Mouse (Mus musculus) stomach, postnatal 0 days (tissue): ENCODE measurements around the gene Cdh1. TPM values are rescaled to one million over a fixed set of nuclear protein-coding genes. Genes with fewer than 3 reads are reported as not detected.
"Not testable (repeated sequence)": the region's sequence is repeated elsewhere in the genome, so short reads cannot be mapped to it uniquely, and the experiment has no call there.

Experiments
- ATAC-seq: fragments of 200-750 bp; cut with Nextera tagmentation; 2 replicates; pipeline ENCODE4 v1.8.0; 2017; ENCODE audit not compliant: low FRiP score, low TSS enrichment
- DNase-seq: peaks from one replicate; pipeline ENCODE4 v3.0.0-alpha.2; 2016; ENCODE audit warnings: low spot score
- H3K27ac ChIP-seq: fragments of 300-500 bp; sonication (generic); replicated peaks from 2 replicates; pipeline ENCODE4 v1.5.1; 2014; ENCODE audit warnings: mild to moderate bottlenecking, control low read depth
- H3K27me3 ChIP-seq: fragments of 300-500 bp; sonication (generic); 2 replicates; pipeline ENCODE4 v1.6.1; 2014; ENCODE audit warnings: low read length; ENCODE audit not compliant: control insufficient read depth, insufficient read depth
- H3K36me3 ChIP-seq: fragments of 300-500 bp; sonication (generic); 2 replicates; pipeline ENCODE4 v1.6.1; 2014; ENCODE audit warnings: low read length, mixed read lengths; ENCODE audit not compliant: control insufficient read depth, insufficient read depth
- H3K4me1 ChIP-seq: fragments of 300-500 bp; sonication (generic); replicated peaks from 2 replicates; pipeline ENCODE4 v1.6.1; 2014; ENCODE audit warnings: antibody characterized with exemption; ENCODE audit not compliant: control insufficient read depth, insufficient read depth
- H3K4me2 ChIP-seq: fragments of 300-500 bp; sonication (generic); replicated peaks from 2 replicates; pipeline ENCODE4 v1.6.1; 2014; ENCODE audit warnings: low read depth, mild to moderate bottlenecking, control low read depth, moderate library complexity
- H3K4me3 ChIP-seq: fragments of 300-500 bp; sonication (generic); 2 replicates; pipeline ENCODE4 v1.5.1; 2014; ENCODE audit warnings: low read depth, low read length, control low read depth
- H3K9ac ChIP-seq: fragments of 300-500 bp; sonication (generic); 2 replicates; pipeline ENCODE4 v1.6.1; 2014; ENCODE audit warnings: mild to moderate bottlenecking, low read length, control low read depth, mixed read lengths
- H3K9me3 ChIP-seq: fragments of 300-500 bp; sonication (generic); 2 replicates; pipeline ENCODE4 v1.6.1; 2016; ENCODE audit warnings: low read length; ENCODE audit not compliant: control insufficient read depth
- CTCF ChIP-seq: IDR thresholded peaks from 2 replicates; pipeline ENCODE4 v1.5.1; 2016; ENCODE audit warnings: antibody characterized with exemption, low read depth, mild to moderate bottlenecking, moderate library complexity
- EP300 ChIP-seq: optimal IDR thresholded peaks from 2 replicates; pipeline ENCODE3; 2016; ENCODE audit warnings: antibody characterized with exemption
- WGBS: fragments of 180-500 bp; shearing (Covaris S2); extraction: QIAGEN DNeasy Blood & Tissue Kit; methylation state at CpG from one replicate; pipeline ENCODE4 v1.1.7; 2014; 5-methylcytosine and 5-hydroxymethylcytosine counted together
- polyA plus RNA-seq: library from polyadenylated mRNA; unstranded; fragments of >200 nt; fragmentation: Nextera tagmentation; extraction: Ambion mirVana; gene quantifications from 2 replicates; pipeline ENCODE4 v1.2.1, GENCODE M21; 2015

The Cdh1 gene
- polyA plus RNA-seq, 1 experiment from 2014 or later: 118 TPM

DNA sequence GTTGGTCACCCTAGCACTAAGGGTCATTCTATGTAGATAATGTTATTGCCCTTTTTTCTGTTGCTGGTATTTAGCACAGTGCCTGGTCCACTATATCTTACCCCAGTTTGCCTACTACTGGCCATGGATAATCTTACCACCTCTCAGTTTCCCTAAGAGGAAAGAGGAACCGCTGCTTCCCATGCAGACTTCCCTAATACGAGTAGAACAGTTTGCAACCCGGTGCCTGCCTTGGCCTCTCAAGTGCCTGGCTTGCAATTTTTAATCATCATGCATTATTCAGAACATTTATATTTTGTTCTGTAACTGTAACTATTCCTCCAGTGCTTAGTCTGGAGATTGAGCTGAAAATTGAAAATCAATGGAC is 17.5 kb upstream of the Cdh1 start:
- no peak for ATAC-seq
- 86% methylated on average over 3 of the region's 3 CpGs for WGBS
- no peaks in the 10 kb centered on the region for H3K9me3 ChIP-seq
- H3K4me1 ChIP-seq: no peaks in the 10 kb centered on the region
- peak overlapping the region; percentile 41; the same call in 1 of the 2 replicates for H3K27ac ChIP-seq
- no peak overlapping the region for H3K9ac ChIP-seq
- no peak for TF ChIP-seq EP300
- no peak for TF ChIP-seq CTCF
- H3K36me3 ChIP-seq: no peaks in the 10 kb centered on the region
- no peak overlapping the region for H3K4me3 ChIP-seq
- H3K27me3 ChIP-seq: no peaks in the 10 kb centered on the region
- DNase-seq: no peak
- no peak overlapping the region for H3K4me2 ChIP-seq

- Histone ChIP-seq H3K4me1 (no peaks in the 10 kb centered on the region), H3K9me3 (no peaks in the 10 kb centered on the region), H3K36me3 (no peaks in the 10 kb centered on the region), H3K4me3 (no peak overlapping the region), H3K27me3 (no peaks in the 10 kb centered on the region), H3K4me2 (no peak overlapping the region), H3K9ac (no peak overlapping the region), H3K27ac (no peak overlapping the region)
- TF ChIP-seq CTCF (no peak), EP300 (no peak)
- WGBS: 44% methylated on average over 8 of the region's 8 CpGs
- DNase-seq: no peak
- ATAC-seq: no peak
Observed at GRCm38 (mm10) chr8:106586896-106587295, 16.3 kb upstream of the Cdh1 start.

GRCm38 (mm10) chr8:106588443-106589431 is 14.4 kb upstream of the Cdh1 start:
- Histone ChIP-seq H3K4me1 (no peaks in the 10 kb centered on the region), H3K4me2 (no peak overlapping the region), H3K36me3 (no peaks in the 10 kb centered on the region), H3K27me3 (no peaks in the 10 kb centered on the region), H3K4me3 (no peak overlapping the region), H3K27ac (0 out of 2 replicates have a peak overlapping the region, but pooled peaks have one; percentile 35), H3K9ac (no peak overlapping the region), H3K9me3 (no peaks in the 10 kb centered on the region)
- TF ChIP-seq CTCF: no peak
- TF ChIP-seq EP300: no peak
- 32% methylated on average over 3 of the region's 3 CpGs for WGBS
- peak; percentile 89 for ATAC-seq
- DNase-seq: peak; percentile 52

DNA sequence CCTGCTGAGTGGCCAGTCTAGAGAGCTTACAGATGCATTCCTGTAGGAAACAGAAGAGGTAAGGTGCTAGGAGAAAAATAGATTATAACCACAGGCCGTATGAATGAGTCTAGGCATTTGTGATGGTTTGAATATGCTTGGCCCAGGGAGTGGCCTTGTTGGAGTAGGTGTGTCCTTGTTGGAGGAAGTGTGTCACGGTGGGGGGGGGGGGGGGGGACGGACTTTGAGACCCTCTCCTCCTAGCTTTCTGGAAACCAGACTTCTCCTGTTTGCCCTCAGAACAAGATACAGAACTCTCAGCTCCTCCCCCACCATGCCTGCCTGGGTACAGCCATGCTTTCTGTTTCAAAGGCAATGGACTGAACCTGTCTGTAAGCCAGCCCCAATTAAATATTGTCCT is 10.7 kb upstream of the Cdh1 start:
- H3K27me3 ChIP-seq: no peaks in the 10 kb centered on the region
- H3K9ac ChIP-seq: no peak overlapping the region
- ATAC-seq (peak; percentile 18; the same call in 1 of the 2 replicates), DNase-seq (peak; percentile 72)
- H3K27ac ChIP-seq: no peak overlapping the region
- H3K9me3 ChIP-seq: no peaks in the 10 kb centered on the region
- WGBS: 56% methylated on average over 3 of the region's 3 CpGs
- no peaks in the 10 kb centered on the region for H3K36me3 ChIP-seq
- no peak overlapping the region for H3K4me2 ChIP-seq
- TF ChIP-seq EP300 (no peak), CTCF (no peak)
- H3K4me1 ChIP-seq: no peaks in the 10 kb centered on the region
- no peak overlapping the region for H3K4me3 ChIP-seq

GRCm38 (mm10) chr8:106595623-106596022 is 7.5 kb upstream of the Cdh1 start:
- not testable (repeated sequence) for H3K4me3 ChIP-seq, H3K9me3 ChIP-seq, H3K4me2 ChIP-seq, ATAC-seq, H3K27ac ChIP-seq, H3K9ac ChIP-seq, H3K36me3 ChIP-seq, H3K27me3 ChIP-seq, H3K4me1 ChIP-seq, DNase-seq
- 92% methylated on average over 3 of the region's 3 CpGs for WGBS

GRCm38 (mm10) chr8:106597067-106597466 is 6.1 kb upstream of the Cdh1 start:
- no peak overlapping the region for H3K4me2 ChIP-seq
- H3K4me1 ChIP-seq: no peaks in the 10 kb centered on the region
- no peak for DNase-seq
- TF ChIP-seq CTCF (no peak), EP300 (no peak)
- WGBS: 90% methylated on average over 5 of the region's 5 CpGs
- H3K9ac ChIP-seq: no peak overlapping the region
- H3K36me3 ChIP-seq: no peaks in the 10 kb centered on the region
- no peak overlapping the region for H3K4me3 ChIP-seq
- no peak for ATAC-seq
- no peaks in the 10 kb centered on the region for H3K27me3 ChIP-seq
- no peaks in the 10 kb centered on the region for H3K9me3 ChIP-seq
- no peak overlapping the region for H3K27ac ChIP-seq
